Mouse (Mus musculus): ENCODE results near the gene Casz1. TPM values are rescaled to one million over a fixed set of nuclear protein-coding genes. Genes with fewer than 3 reads are reported as not detected.

The Casz1 gene
- polyA plus RNA-seq, 1 experiment from 2014 or later, result 6.7 TPM

DNA sequence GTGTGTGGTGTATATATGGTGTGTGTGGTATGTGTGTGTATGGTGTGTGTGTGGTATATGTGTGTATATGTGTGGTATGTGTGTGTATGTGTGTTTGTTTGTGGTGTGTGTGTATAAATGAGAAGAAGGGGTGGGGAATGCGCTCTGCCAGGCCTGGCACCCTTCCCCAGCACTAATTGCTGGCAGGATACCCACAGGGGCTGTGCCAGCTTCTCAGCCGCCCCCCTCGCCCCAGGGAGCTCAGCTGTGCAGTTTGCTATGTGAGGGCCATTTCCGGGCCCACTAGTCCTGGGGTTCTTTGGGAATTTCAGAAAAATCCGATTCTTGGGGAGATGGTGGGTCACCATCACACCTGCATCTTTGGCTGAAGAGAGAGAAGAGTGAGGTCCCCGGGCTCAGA is 9.0 kb downstream of the Casz1 start:
- H3K9ac ChIP-seq (ENCODE audit: low read depth, low read length), result no peak overlapping the region

DNA sequence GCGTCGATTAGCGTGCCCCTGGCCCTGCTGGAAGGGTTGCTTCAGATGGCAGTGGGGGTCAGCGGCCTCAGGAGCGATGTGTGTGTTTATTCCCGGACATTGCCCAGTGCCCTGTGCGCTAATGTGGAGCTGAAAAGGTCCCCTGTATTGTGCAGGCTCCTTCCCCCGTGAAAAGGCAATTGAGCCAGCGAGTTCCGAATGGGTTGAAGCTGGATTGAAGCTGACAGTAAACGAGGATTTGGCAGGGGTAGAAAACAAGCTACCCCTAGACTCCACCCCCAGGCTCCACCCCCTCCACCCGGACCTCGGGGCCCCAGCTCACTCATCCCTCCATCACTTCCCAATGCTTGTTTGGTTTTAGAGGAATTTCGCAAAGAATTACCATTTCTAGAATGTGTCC is 12.3 kb downstream of the Casz1 start:
- WGBS, result 17% methylated on average over 14 of the region's 14 CpGs
- no peak for TF ChIP-seq CTCF (IDR thresholded peaks at IDR 0.05; ENCODE audit: low read depth)
- Histone ChIP-seq H3K4me3 (replicated peaks; ENCODE audit: low read depth, low read length) (no peak overlapping the region), H3K27ac (no peak overlapping the region), H3K4me1 (replicated peaks; ENCODE audit: insufficient read depth, low read length) (peaks cover 3% of the 10 kb centered on the region; the same call in 1 of the 2 replicates), H3K27me3 (ENCODE audit: insufficient read depth, low read length) (no peaks in the 10 kb centered on the region), H3K9me3 (replicated peaks; ENCODE audit: low read length) (no peaks in the 10 kb centered on the region), H3K36me3 (ENCODE audit: insufficient read depth, low read length) (no peaks in the 10 kb centered on the region), H3K9ac (ENCODE audit: low read depth, low read length) (no peak overlapping the region), H3K4me2 (ENCODE audit: low read length) (peak overlapping the region; percentile 21; the same call in 1 of the 2 replicates)
- ATAC-seq (replicated peaks; ENCODE audit: low FRiP score, low read depth) (no peak), DNase-seq (ENCODE audit: low spot score) (no peak)

More for the DNA sequence above, 9.0 kb downstream of the Casz1 start:
- H3K9me3 ChIP-seq (replicated peaks; ENCODE audit: low read length), result no peaks in the 10 kb centered on the region
- no peak for TF ChIP-seq CTCF (IDR thresholded peaks at IDR 0.05; ENCODE audit: low read depth)
- no peaks in the 10 kb centered on the region for H3K27me3 ChIP-seq (ENCODE audit: insufficient read depth, low read length)
- H3K4me2 ChIP-seq (ENCODE audit: low read length), result no peak overlapping the region
- no peak for DNase-seq (ENCODE audit: low spot score)
- no peaks in the 10 kb centered on the region for H3K36me3 ChIP-seq (ENCODE audit: insufficient read depth, low read length)
- ATAC-seq (replicated peaks; ENCODE audit: low FRiP score, low read depth), result no peak
- no peak overlapping the region for H3K4me3 ChIP-seq (replicated peaks; ENCODE audit: low read depth, low read length)
- H3K4me1 ChIP-seq (replicated peaks; ENCODE audit: insufficient read depth, low read length), result peaks cover 3% of the 10 kb centered on the region; the same call in 1 of the 2 replicates
- WGBS, result 84% methylated on average over 6 of the region's 6 CpGs
- H3K27ac ChIP-seq, result no peak overlapping the region

DNA sequence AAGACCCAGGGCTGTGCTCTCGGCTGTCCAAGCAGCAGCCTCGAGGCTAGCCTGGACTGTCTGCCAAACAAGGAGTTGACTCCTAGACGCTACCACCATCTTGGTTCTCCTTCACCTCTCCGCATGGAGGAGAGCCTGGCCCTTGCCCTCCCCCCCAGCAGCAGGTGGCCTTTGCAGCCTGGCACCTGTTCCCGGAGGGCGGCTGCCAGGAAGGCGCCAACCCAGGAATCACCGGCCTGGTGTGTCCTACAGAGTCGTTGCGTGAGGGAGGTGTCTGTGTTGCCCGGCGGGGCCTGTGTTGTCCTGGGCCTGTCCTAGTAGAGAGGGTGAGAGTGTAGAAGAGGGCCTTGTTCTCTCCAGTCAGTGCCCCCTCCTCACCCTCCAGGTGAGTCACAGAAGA is 13.9 kb downstream of the Casz1 start:
- WGBS, result 95% methylated on average over 12 of the region's 12 CpGs
- H3K9ac ChIP-seq (ENCODE audit: low read depth, low read length), result no peak overlapping the region
- ATAC-seq (replicated peaks; ENCODE audit: low FRiP score, low read depth) (no peak), DNase-seq (ENCODE audit: low spot score) (no peak)
- H3K4me2 ChIP-seq (ENCODE audit: low read length), result no peak overlapping the region
- no peak overlapping the region for H3K27ac ChIP-seq
- no peaks in the 10 kb centered on the region for H3K27me3 ChIP-seq (ENCODE audit: insufficient read depth, low read length)
- no peak for TF ChIP-seq CTCF (IDR thresholded peaks at IDR 0.05; ENCODE audit: low read depth)
- 0 out of 2 replicates have a peak, but pooled peaks cover 7% of the 10 kb centered on the region for H3K4me1 ChIP-seq (replicated peaks; ENCODE audit: insufficient read depth, low read length)
- H3K4me3 ChIP-seq (replicated peaks; ENCODE audit: low read depth, low read length), result no peak overlapping the region
- H3K36me3 ChIP-seq (ENCODE audit: insufficient read depth, low read length), result no peaks in the 10 kb centered on the region
- no peaks in the 10 kb centered on the region for H3K9me3 ChIP-seq (replicated peaks; ENCODE audit: low read length)

DNA sequence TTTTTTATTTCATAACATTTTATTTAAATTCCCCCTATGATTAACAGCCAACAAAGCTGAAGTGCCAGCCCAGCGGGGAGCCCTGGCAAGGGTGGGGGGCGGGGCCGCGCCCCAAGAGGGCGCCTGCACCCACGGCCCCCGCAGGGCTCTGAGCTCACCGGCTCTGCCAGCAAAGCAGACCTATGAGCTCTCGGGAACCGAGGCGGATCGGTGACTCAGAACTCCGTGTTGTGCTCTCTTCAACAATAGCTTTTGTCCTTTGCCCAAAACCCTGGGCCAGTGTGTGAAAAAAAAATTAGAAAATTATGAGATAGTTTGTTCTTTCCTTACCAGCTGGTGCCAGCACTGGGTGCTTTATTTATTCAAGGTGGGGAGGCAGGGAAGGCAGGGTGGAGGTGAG is 15.9 kb downstream of the Casz1 start:
- no peak for DNase-seq (ENCODE audit: low spot score)

DNA sequence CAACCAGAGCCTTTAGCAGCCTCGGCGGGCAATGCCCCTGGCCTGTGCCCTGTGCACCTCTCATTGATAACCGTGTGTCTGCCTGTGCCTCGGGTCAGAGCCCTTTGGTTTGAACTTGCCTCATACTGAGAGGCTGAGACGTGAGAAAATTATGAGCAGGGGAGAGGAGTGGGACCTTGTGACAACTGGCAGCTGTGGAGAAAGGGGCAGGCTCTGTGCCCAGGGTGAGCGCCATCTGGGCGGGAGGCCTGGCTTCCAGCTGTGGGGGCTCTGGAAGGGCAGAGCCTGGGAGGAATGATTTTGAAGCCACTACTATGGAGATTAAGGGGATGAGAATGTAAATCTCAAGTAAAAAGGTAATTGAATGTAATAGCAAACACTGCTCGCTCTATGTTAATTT is 19.1 kb downstream of the Casz1 start:
- Histone ChIP-seq H3K4me3 (replicated peaks; ENCODE audit: low read depth, low read length) (no peak overlapping the region), H3K9ac (ENCODE audit: low read depth, low read length) (no peak overlapping the region), H3K9me3 (replicated peaks; ENCODE audit: low read length) (no peaks in the 10 kb centered on the region), H3K27ac (no peak overlapping the region), H3K4me1 (replicated peaks; ENCODE audit: insufficient read depth, low read length) (peaks cover 9% of the 10 kb centered on the region; the same call in 1 of the 2 replicates), H3K4me2 (ENCODE audit: low read length) (no peak overlapping the region), H3K27me3 (ENCODE audit: insufficient read depth, low read length) (no peaks in the 10 kb centered on the region), H3K36me3 (ENCODE audit: insufficient read depth, low read length) (no peaks in the 10 kb centered on the region)
- ATAC-seq (replicated peaks; ENCODE audit: low FRiP score, low read depth), result no peak
- 40% methylated on average over 8 of the region's 8 CpGs for WGBS
- no peak for TF ChIP-seq CTCF (IDR thresholded peaks at IDR 0.05; ENCODE audit: low read depth)
- DNase-seq (ENCODE audit: low spot score), result no peak

More for the DNA sequence above, 15.9 kb downstream of the Casz1 start:
- no peaks in the 10 kb centered on the region for H3K27me3 ChIP-seq (ENCODE audit: insufficient read depth, low read length)
- H3K4me3 ChIP-seq (replicated peaks; ENCODE audit: low read depth, low read length), result no peak overlapping the region
- no peak for ATAC-seq (replicated peaks; ENCODE audit: low FRiP score, low read depth)
- no peaks in the 10 kb centered on the region for H3K9me3 ChIP-seq (replicated peaks; ENCODE audit: low read length)
- no peak for TF ChIP-seq CTCF (IDR thresholded peaks at IDR 0.05; ENCODE audit: low read depth)
- H3K27ac ChIP-seq, result no peak overlapping the region
- WGBS, result 70% methylated on average over 13 of the region's 13 CpGs
- H3K4me2 ChIP-seq (ENCODE audit: low read length), result no peak overlapping the region
- 0 out of 2 replicates have a peak, but pooled peaks cover 9% of the 10 kb centered on the region for H3K4me1 ChIP-seq (replicated peaks; ENCODE audit: insufficient read depth, low read length)
- no peak overlapping the region for H3K9ac ChIP-seq (ENCODE audit: low read depth, low read length)
- no peaks in the 10 kb centered on the region for H3K36me3 ChIP-seq (ENCODE audit: insufficient read depth, low read length)

DNA sequence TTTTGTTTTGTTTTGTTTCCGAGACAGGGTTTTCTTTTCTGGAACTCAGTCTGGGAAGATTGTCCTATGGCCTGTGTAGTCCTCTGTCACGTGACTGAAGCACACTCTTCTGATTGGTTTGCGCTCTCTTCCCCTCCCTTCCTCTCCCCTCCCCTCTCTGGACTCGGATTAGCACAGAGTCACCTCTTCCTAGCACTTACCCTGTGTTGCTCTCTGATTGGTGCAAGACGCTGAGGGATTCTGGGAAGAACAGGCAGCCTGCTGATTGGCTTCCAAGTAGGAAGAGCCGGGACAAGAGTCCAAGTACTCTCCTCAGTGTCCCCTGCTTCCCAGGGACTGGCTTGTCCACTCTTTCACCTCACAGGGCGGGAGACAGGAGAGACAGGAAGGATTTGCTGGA is 26.1 kb downstream of the Casz1 start:
- ATAC-seq (replicated peaks; ENCODE audit: low FRiP score, low read depth) (no peak), DNase-seq (ENCODE audit: low spot score) (no peak)
- Histone ChIP-seq H3K4me1 (replicated peaks; ENCODE audit: insufficient read depth, low read length) (peaks cover 4% of the 10 kb centered on the region; the same call in 1 of the 2 replicates), H3K36me3 (ENCODE audit: insufficient read depth, low read length) (no peaks in the 10 kb centered on the region), H3K4me2 (ENCODE audit: low read length) (no peak overlapping the region), H3K9ac (ENCODE audit: low read depth, low read length) (no peak overlapping the region), H3K27ac (no peak overlapping the region), H3K9me3 (replicated peaks; ENCODE audit: low read length) (no peaks in the 10 kb centered on the region), H3K4me3 (replicated peaks; ENCODE audit: low read depth, low read length) (no peak overlapping the region), H3K27me3 (ENCODE audit: insufficient read depth, low read length) (no peaks in the 10 kb centered on the region)
- TF ChIP-seq CTCF (IDR thresholded peaks at IDR 0.05; ENCODE audit: low read depth), result no peak
- 57% methylated on average over 7 of the region's 7 CpGs for WGBS

Measured in kidney, postnatal 0 days (tissue).